Mouse (Mus musculus): ENCODE results near the gene Zfp710.

Zfp710 gene

GRCm38 (mm10) chr7:80078792-80079301 lies 54.2 kb downstream of the Zfp710 start:
- DNase-seq (ENCODE audit: low spot score), result no peak

GRCm38 (mm10) chr7:80081586-80082554 lies 57.3 kb downstream of the Zfp710 start:
- no peak for DNase-seq (ENCODE audit: low spot score)

GRCm38 (mm10) chr7:80084484-80084931 lies 59.9 kb downstream of the Zfp710 start:
- no peak for DNase-seq (ENCODE audit: low spot score)

- no peak for DNase-seq (ENCODE audit: low spot score)
These were observed 61.5 kb downstream of the Zfp710 start for GRCm38 (mm10) chr7:80085970-80086715.

GRCm38 (mm10) chr7:80088191-80088590 lies 63.6 kb downstream of the Zfp710 start:
- DNase-seq (ENCODE audit: low spot score), result no peak

GRCm38 (mm10) chr7:80090191-80091003 lies 65.8 kb downstream of the Zfp710 start:
- DNase-seq (ENCODE audit: low spot score), result no peak

GRCm38 (mm10) chr7:80091004-80091865 lies 66.6 kb downstream of the Zfp710 start:
- no peak for DNase-seq (ENCODE audit: low spot score)

- no peak for DNase-seq (ENCODE audit: low spot score)
These were observed 67.2 kb downstream of the Zfp710 start for GRCm38 (mm10) chr7:80091866-80092210.

GRCm38 (mm10) chr7:80092351-80093046 lies 67.9 kb downstream of the Zfp710 start:
- DNase-seq (ENCODE audit: low spot score), result no peak

- DNase-seq (ENCODE audit: low spot score), result no peak
These were observed 69.9 kb downstream of the Zfp710 start for GRCm38 (mm10) chr7:80094481-80094880.

GRCm38 (mm10) chr7:80095598-80096309 lies 71.1 kb downstream of the Zfp710 start:
- no peak for DNase-seq (ENCODE audit: low spot score)

GRCm38 (mm10) chr7:80098389-80098976 lies 73.9 kb downstream of the Zfp710 start:
- no peak for DNase-seq (ENCODE audit: low spot score)

- DNase-seq (ENCODE audit: low spot score), result no peak
These were observed 78.7 kb downstream of the Zfp710 start for GRCm38 (mm10) chr7:80103335-80103734.

GRCm38 (mm10) chr7:80105637-80106390 lies 81.2 kb downstream of the Zfp710 start:
- DNase-seq (ENCODE audit: low spot score), result no peak

- DNase-seq (ENCODE audit: low spot score), result no peak
These were observed 81.8 kb downstream of the Zfp710 start for GRCm38 (mm10) chr7:80106441-80106840.

- no peak for DNase-seq (ENCODE audit: low spot score)
These were observed 86.7 kb downstream of the Zfp710 start for GRCm38 (mm10) chr7:80111066-80112045.

- DNase-seq (ENCODE audit: low spot score), result no peak
These were observed 89.4 kb downstream of the Zfp710 start for GRCm38 (mm10) chr7:80113989-80114388.

Data from ovary, postnatal 10 days (tissue).